Mouse (Mus musculus) kidney, embryonic 14.5 days (tissue): ENCODE results near the gene Gm5447. TPM values are rescaled to one million over a fixed set of nuclear protein-coding genes. Genes with fewer than 3 reads are reported as not detected.

Source experiments
- ATAC-seq: fragments of 200-750 bp; cut with Nextera tagmentation; 2 replicates; pipeline ENCODE4 v1.8.0; 2017; ENCODE audit warnings: moderate number of reproducible peaks, mild to moderate bottlenecking, moderate TSS enrichment, moderate library complexity; ENCODE audit not compliant: low FRiP score, low TSS enrichment
- H3K27ac ChIP-seq: fragments of 300-500 bp; sonication (generic); 2 replicates; pipeline ENCODE4 v1.5.1; 2014; ENCODE audit warnings: low read depth, mild to moderate bottlenecking, low read length, moderate library complexity, mixed read lengths
- H3K27me3 ChIP-seq: fragments of 300-500 bp; sonication (generic); 2 replicates; pipeline ENCODE4 v1.6.1; 2014; ENCODE audit warnings: mild to moderate bottlenecking, low read length; ENCODE audit not compliant: control insufficient read depth, insufficient read depth
- H3K36me3 ChIP-seq: fragments of 300-500 bp; sonication (generic); 2 replicates; pipeline ENCODE4 v1.6.1; 2014; ENCODE audit warnings: low read length, mixed read lengths; ENCODE audit not compliant: control insufficient read depth, insufficient read depth
- H3K4me1 ChIP-seq: fragments of 300-500 bp; sonication (generic); 2 replicates; pipeline ENCODE4 v1.6.1; 2014; ENCODE audit warnings: low read length, mixed read lengths; ENCODE audit not compliant: control insufficient read depth, insufficient read depth
- H3K4me2 ChIP-seq: fragments of 300-500 bp; sonication (generic); replicated peaks from 2 replicates; pipeline ENCODE4 v1.6.1; 2014; ENCODE audit warnings: low read depth, mild to moderate bottlenecking, low read length
- H3K4me3 ChIP-seq: fragments of 300-500 bp; sonication (generic); 2 replicates; pipeline ENCODE4 v1.5.1; 2014; ENCODE audit warnings: mild to moderate bottlenecking, low read length
- H3K9ac ChIP-seq: fragments of 300-500 bp; sonication (generic); 2 replicates; pipeline ENCODE4 v1.6.1; 2014; ENCODE audit warnings: low read depth, mild to moderate bottlenecking, low read length, moderate library complexity
- H3K9me3 ChIP-seq: fragments of 300-500 bp; sonication (generic); 2 replicates; pipeline ENCODE4 v1.6.1; 2016; ENCODE audit warnings: low read length; ENCODE audit not compliant: control insufficient read depth
- WGBS: fragments of 180-500 bp; shearing (Covaris S2); extraction: QIAGEN DNeasy Blood & Tissue Kit; methylation state at CpG from one replicate; pipeline ENCODE4 v1.1.7; 2014; 5-methylcytosine and 5-hydroxymethylcytosine counted together
- polyA plus RNA-seq: library from polyadenylated mRNA; unstranded; fragments of >200 nt; fragmentation: Nextera tagmentation; extraction: Ambion mirVana; gene quantifications from 2 replicates; pipeline ENCODE4 v1.2.1, GENCODE M21; 2014

The Gm5447 gene
- polyA plus RNA-seq, 1 experiment from 2014 or later = 0.15 TPM

- Histone ChIP-seq H3K4me1 (no peaks in the 10 kb centered on the region), H3K27ac (no peak overlapping the region), H3K4me3 (no peak overlapping the region), H3K27me3 (no peaks in the 10 kb centered on the region), H3K9me3 (no peaks in the 10 kb centered on the region), H3K9ac (no peak overlapping the region), H3K36me3 (no peaks in the 10 kb centered on the region), H3K4me2 (no peak overlapping the region)
- no peak for ATAC-seq
- 68% methylated on average over 8 of the region's 8 CpGs for WGBS
These were observed 2.6 kb downstream of the Gm5447 start for GRCm38 (mm10) chr13:30976536-30977084.

- Histone ChIP-seq H3K27me3 (no peaks in the 10 kb centered on the region), H3K4me2 (no peak overlapping the region), H3K4me3 (no peak overlapping the region), H3K27ac (no peak overlapping the region), H3K9me3 (no peaks in the 10 kb centered on the region), H3K4me1 (no peaks in the 10 kb centered on the region), H3K36me3 (no peaks in the 10 kb centered on the region), H3K9ac (no peak overlapping the region)
- WGBS = 46% methylated on average over 4 of the region's 4 CpGs
- no peak for ATAC-seq
These were observed 4.2 kb downstream of the Gm5447 start for GRCm38 (mm10) chr13:30978224-30978623.

- WGBS = 65% methylated on average over 1 of the region's 1 CpGs
- ATAC-seq = no peak
- Histone ChIP-seq H3K9ac (no peak overlapping the region), H3K4me1 (peaks cover 9% of the 10 kb centered on the region), H3K9me3 (no peaks in the 10 kb centered on the region), H3K36me3 (no peaks in the 10 kb centered on the region), H3K4me3 (no peak overlapping the region), H3K27ac (no peak overlapping the region), H3K27me3 (peaks cover 3% of the 10 kb centered on the region; the same call in 1 of the 2 replicates), H3K4me2 (no peak overlapping the region)
These were observed 7.7 kb downstream of the Gm5447 start for GRCm38 (mm10) chr13:30981666-30982065.

GRCm38 (mm10) chr13:30985275-30985597 lies 11.2 kb downstream of the Gm5447 start:
- ATAC-seq = no peak
- Histone ChIP-seq H3K27ac (no peak overlapping the region), H3K36me3 (no peaks in the 10 kb centered on the region), H3K9ac (peak overlapping the region; percentile 38; the same call in 1 of the 2 replicates), H3K4me1 (peaks cover 9% of the 10 kb centered on the region), H3K27me3 (peaks cover 11% of the 10 kb centered on the region; the same call in 1 of the 2 replicates), H3K4me3 (peak overlapping the region; percentile 32), H3K4me2 (peak overlapping the region; percentile 54), H3K9me3 (no peaks in the 10 kb centered on the region)
- 23% methylated on average over 13 of the region's 13 CpGs for WGBS

- H3K27me3 ChIP-seq = peaks cover 11% of the 10 kb centered on the region; the same call in 1 of the 2 replicates
- peaks cover 9% of the 10 kb centered on the region for H3K4me1 ChIP-seq
- peak; percentile 83 for ATAC-seq
- no peaks in the 10 kb centered on the region for H3K36me3 ChIP-seq
- no peak overlapping the region for H3K27ac ChIP-seq
- no peaks in the 10 kb centered on the region for H3K9me3 ChIP-seq
- 16% methylated on average over 27 of the region's 27 CpGs for WGBS
- H3K9ac ChIP-seq = peak overlapping the region; percentile 38; the same call in 1 of the 2 replicates
- peak overlapping the region; percentile 32 for H3K4me3 ChIP-seq
- peak overlapping the region; percentile 54 for H3K4me2 ChIP-seq
These were observed 11.8 kb downstream of the Gm5447 start for GRCm38 (mm10) chr13:30985598-30986466.

GRCm38 (mm10) chr13:30986934-30987455 lies 13.0 kb downstream of the Gm5447 start:
- H3K36me3 ChIP-seq = no peaks in the 10 kb centered on the region
- 77% methylated on average over 10 of the region's 10 CpGs for WGBS
- no peak overlapping the region for H3K27ac ChIP-seq

GRCm38 (mm10) chr13:30987686-30988085 lies 13.7 kb downstream of the Gm5447 start:
- H3K4me2 ChIP-seq = no peak overlapping the region
- H3K9me3 ChIP-seq = no peaks in the 10 kb centered on the region
- H3K4me1 ChIP-seq = peaks cover 9% of the 10 kb centered on the region
- H3K4me3 ChIP-seq = no peak overlapping the region
- 79% methylated on average over 2 of the region's 2 CpGs for WGBS
- H3K27ac ChIP-seq = no peak overlapping the region
- no peak overlapping the region for H3K9ac ChIP-seq
- H3K36me3 ChIP-seq = no peaks in the 10 kb centered on the region
- ATAC-seq = no peak
- peaks cover 17% of the 10 kb centered on the region; the same call in 1 of the 2 replicates for H3K27me3 ChIP-seq

More at GRCm38 (mm10) chr13:30986934-30987455, 13.0 kb downstream of the Gm5447 start:
- no peak overlapping the region for H3K4me2 ChIP-seq
- ATAC-seq = no peak
- no peaks in the 10 kb centered on the region for H3K9me3 ChIP-seq
- no peak overlapping the region for H3K4me3 ChIP-seq
- H3K27me3 ChIP-seq = peaks cover 17% of the 10 kb centered on the region; the same call in 1 of the 2 replicates
- H3K4me1 ChIP-seq = peaks cover 9% of the 10 kb centered on the region
- H3K9ac ChIP-seq = no peak overlapping the region

GRCm38 (mm10) chr13:30989710-30990109 lies 15.7 kb downstream of the Gm5447 start:
- Histone ChIP-seq H3K36me3 (no peaks in the 10 kb centered on the region), H3K27ac (no peak overlapping the region)
- WGBS = 79% methylated on average over 10 of the region's 10 CpGs

GRCm38 (mm10) chr13:30990233-30990632 lies 16.2 kb downstream of the Gm5447 start:
- H3K4me3 ChIP-seq = no peak overlapping the region
- peaks cover 13% of the 10 kb centered on the region; the same call in 1 of the 2 replicates for H3K27me3 ChIP-seq
- no peak overlapping the region for H3K27ac ChIP-seq
- 44% methylated on average over 9 of the region's 9 CpGs for WGBS
- no peak for ATAC-seq
- no peak overlapping the region for H3K9ac ChIP-seq
- no peak overlapping the region for H3K4me2 ChIP-seq
- no peaks in the 10 kb centered on the region for H3K9me3 ChIP-seq
- peaks cover 8% of the 10 kb centered on the region for H3K4me1 ChIP-seq
- H3K36me3 ChIP-seq = no peaks in the 10 kb centered on the region

More at GRCm38 (mm10) chr13:30989710-30990109, 15.7 kb downstream of the Gm5447 start:
- Histone ChIP-seq H3K9ac (no peak overlapping the region), H3K4me3 (no peak overlapping the region), H3K9me3 (no peaks in the 10 kb centered on the region), H3K27me3 (peaks cover 15% of the 10 kb centered on the region; the same call in 1 of the 2 replicates), H3K4me2 (no peak overlapping the region), H3K4me1 (peaks cover 9% of the 10 kb centered on the region)
- no peak for ATAC-seq
